Mouse (Mus musculus) midbrain, postnatal 0 days (tissue): ENCODE data around the gene Hic1. TPM values are rescaled to one million over a fixed set of nuclear protein-coding genes. Genes with fewer than 3 reads are reported as not detected.

Source experiments
- ATAC-seq: fragments of 200-750 bp; cut with Nextera tagmentation; 2 replicates; pipeline ENCODE4 v1.8.0; 2017; ENCODE audit warnings: moderate number of reproducible peaks, mild to moderate bottlenecking, moderate TSS enrichment, moderate library complexity; ENCODE audit not compliant: low FRiP score
- DNase-seq: peaks from one replicate; pipeline ENCODE4 v3.0.0-alpha.2; 2015; ENCODE audit warnings: low spot score
- H3K27ac ChIP-seq: fragments of 300-500 bp; sonication (generic); 2 replicates; pipeline ENCODE4 v1.5.1; 2014; ENCODE audit warnings: low read depth, mild to moderate bottlenecking, low read length, mixed read lengths
- H3K27me3 ChIP-seq: fragments of 300-500 bp; sonication (generic); 2 replicates; pipeline ENCODE4 v1.6.1; 2014; ENCODE audit warnings: low read length, control low read depth, mixed read lengths; ENCODE audit not compliant: insufficient read depth
- H3K36me3 ChIP-seq: fragments of 300-500 bp; sonication (generic); 2 replicates; pipeline ENCODE4 v1.6.1; 2014; ENCODE audit warnings: low read length, control low read depth, mixed read lengths; ENCODE audit not compliant: insufficient read depth
- H3K4me1 ChIP-seq: fragments of 300-500 bp; sonication (generic); 2 replicates; pipeline ENCODE4 v1.6.1; 2014; ENCODE audit warnings: mild to moderate bottlenecking, control low read depth, antibody characterized with exemption, low read length, mixed read lengths; ENCODE audit not compliant: insufficient read depth
- H3K4me2 ChIP-seq: fragments of 300-500 bp; sonication (generic); 2 replicates; pipeline ENCODE4 v1.6.1; 2014; ENCODE audit warnings: low read depth, mild to moderate bottlenecking, low read length, mixed read lengths; ENCODE audit not compliant: poor library complexity, severe bottlenecking
- H3K4me3 ChIP-seq: fragments of 300-500 bp; sonication (generic); 2 replicates; pipeline ENCODE4 v1.5.1; 2014; ENCODE audit warnings: low read depth, mild to moderate bottlenecking, low read length, moderate library complexity
- H3K9ac ChIP-seq: fragments of 300-500 bp; sonication (generic); replicated peaks from 2 replicates; pipeline ENCODE4 v1.6.1; 2014; ENCODE audit warnings: mild to moderate bottlenecking, low read length, moderate library complexity, mixed read lengths; ENCODE audit not compliant: poor library complexity, severe bottlenecking
- H3K9me3 ChIP-seq: fragments of 300-500 bp; sonication (generic); 2 replicates; pipeline ENCODE4 v1.6.1; 2016; ENCODE audit warnings: low read length, control low read depth
- CTCF ChIP-seq: IDR thresholded peaks from 2 replicates; pipeline ENCODE4 v1.5.1; 2016; ENCODE audit warnings: antibody characterized with exemption, mild to moderate bottlenecking
- WGBS: fragments of 180-500 bp; shearing (Covaris S2); extraction: QIAGEN DNeasy Blood & Tissue Kit; methylation state at CpG from one replicate; pipeline ENCODE4 v1.1.7; 2014; 5-methylcytosine and 5-hydroxymethylcytosine counted together
- polyA plus RNA-seq: library from polyadenylated mRNA; unstranded; fragments of >200 nt; fragmentation: Nextera tagmentation; extraction: Ambion mirVana; gene quantifications from 2 replicates; pipeline ENCODE4 v1.2.1, GENCODE M21; 2015
- total RNA-seq: library from RNA; depleted of rRNA; stranded (reverse); fragments of >200 nt; gene quantifications from 2 replicates; pipeline ENCODE4 v1.2.3, GENCODE M21; 2014

The Hic1 gene
- total and polyA plus RNA-seq, 2 experiments from 2014 or later, result 1.5 to 7.1 TPM

GRCm38 (mm10) chr11:75147846-75148168 lies 21.5 kb downstream of the Hic1 start:
- ATAC-seq (no peak), DNase-seq (no peak)
- H3K36me3 ChIP-seq, result peaks cover 16% of the 10 kb centered on the region
- no peak overlapping the region for H3K4me3 ChIP-seq
- peak overlapping the region; percentile 48; the same call in 1 of the 2 replicates for H3K27ac ChIP-seq
- no peak for TF ChIP-seq CTCF
- 0 out of 2 replicates have a peak overlapping the region, but pooled peaks have one; percentile 10 for H3K9ac ChIP-seq
- no peaks in the 10 kb centered on the region for H3K27me3 ChIP-seq
- H3K4me2 ChIP-seq, result no peak overlapping the region
- 63% methylated on average over 3 of the region's 3 CpGs for WGBS
- no peaks in the 10 kb centered on the region for H3K9me3 ChIP-seq
- H3K4me1 ChIP-seq, result no peaks in the 10 kb centered on the region; the same call in 1 of the 2 replicates

DNA sequence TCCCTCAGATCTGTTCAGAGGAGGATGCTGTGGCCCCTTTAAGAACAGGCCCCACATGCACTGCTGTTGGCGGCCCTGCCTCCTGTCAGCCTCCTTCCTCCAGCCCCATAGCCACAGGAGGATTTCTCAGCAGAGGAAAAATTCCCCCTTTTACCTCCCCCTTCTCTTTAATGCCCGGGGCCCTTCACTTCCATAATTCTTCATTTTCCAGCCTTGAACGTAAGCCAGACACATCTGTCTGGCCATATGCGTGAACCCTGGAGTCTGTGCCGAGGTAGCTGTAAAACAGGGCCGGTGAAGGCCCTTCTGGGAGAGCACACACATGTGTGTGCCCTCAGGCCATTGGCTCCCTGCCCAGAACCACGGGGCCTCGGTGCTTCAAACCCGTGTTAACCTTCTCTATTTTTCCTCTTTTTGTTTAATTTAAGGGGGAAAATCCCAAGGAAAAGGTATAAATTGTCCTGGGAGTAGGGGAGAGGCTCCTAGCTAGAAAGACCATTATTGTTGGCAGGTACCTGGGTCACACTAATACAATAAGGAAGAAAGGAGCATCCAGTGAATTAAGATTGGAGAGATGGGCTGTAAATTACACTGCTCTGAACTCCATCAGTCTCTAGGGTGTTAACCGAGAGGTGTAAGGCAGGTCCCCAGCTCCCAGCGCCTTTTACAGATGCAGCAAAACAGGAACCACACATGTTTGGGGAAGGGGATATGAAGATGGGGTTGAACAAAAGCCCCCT lies 22.0 kb downstream of the Hic1 start:
- no peak for DNase-seq
- H3K4me2 ChIP-seq, result no peak overlapping the region
- H3K4me1 ChIP-seq, result no peaks in the 10 kb centered on the region; the same call in 1 of the 2 replicates
- peak overlapping the region; percentile 55 for H3K27ac ChIP-seq
- no peaks in the 10 kb centered on the region for H3K27me3 ChIP-seq
- WGBS, result 33% methylated on average over 11 of the region's 11 CpGs
- no peaks in the 10 kb centered on the region for H3K9me3 ChIP-seq
- no peak for TF ChIP-seq CTCF
- H3K4me3 ChIP-seq, result no peak overlapping the region
- H3K9ac ChIP-seq, result 0 out of 2 replicates have a peak overlapping the region, but pooled peaks have one; percentile 10
- ATAC-seq, result no peak
- peaks cover 18% of the 10 kb centered on the region for H3K36me3 ChIP-seq

GRCm38 (mm10) chr11:75145841-75146240 lies 23.5 kb downstream of the Hic1 start:
- Histone ChIP-seq H3K4me2 (no peak overlapping the region), H3K9ac (no peak overlapping the region), H3K4me3 (no peak overlapping the region), H3K27me3 (no peaks in the 10 kb centered on the region), H3K9me3 (no peaks in the 10 kb centered on the region), H3K4me1 (no peaks in the 10 kb centered on the region; the same call in 1 of the 2 replicates), H3K27ac (no peak overlapping the region), H3K36me3 (peaks cover 18% of the 10 kb centered on the region)
- no peak for ATAC-seq
- no peak for DNase-seq
- no peak for TF ChIP-seq CTCF
- 81% methylated on average over 2 of the region's 2 CpGs for WGBS

DNA sequence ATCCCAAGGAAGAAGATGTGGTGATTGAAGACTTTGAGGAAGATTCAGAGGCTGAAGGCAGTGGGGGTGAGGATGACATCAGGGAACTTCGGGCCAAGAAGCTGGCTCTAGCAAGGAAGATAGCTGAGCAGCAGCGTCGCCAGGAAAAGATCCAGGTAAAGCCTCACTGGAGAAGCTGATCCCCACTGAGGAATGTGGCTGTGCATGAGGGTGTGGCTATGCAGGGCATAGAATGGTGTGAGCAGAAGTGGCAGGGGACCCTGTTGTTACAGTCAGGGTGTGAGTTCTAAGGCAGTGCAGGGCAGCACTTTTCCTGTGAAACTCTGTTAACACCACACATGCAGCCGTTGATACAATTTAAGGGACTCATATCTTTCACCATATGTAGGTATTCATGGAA lies 26.6 kb downstream of the Hic1 start:
- no peaks in the 10 kb centered on the region for H3K27me3 ChIP-seq
- H3K36me3 ChIP-seq, result peaks cover 14% of the 10 kb centered on the region
- H3K27ac ChIP-seq, result no peak overlapping the region
- no peaks in the 10 kb centered on the region for H3K9me3 ChIP-seq
- H3K4me2 ChIP-seq, result no peak overlapping the region
- no peaks in the 10 kb centered on the region; the same call in 1 of the 2 replicates for H3K4me1 ChIP-seq
- TF ChIP-seq CTCF, result no peak
- DNase-seq (no peak), ATAC-seq (no peak)
- H3K4me3 ChIP-seq, result no peak overlapping the region
- WGBS, result 92% methylated on average over 4 of the region's 4 CpGs
- H3K9ac ChIP-seq, result no peak overlapping the region

DNA sequence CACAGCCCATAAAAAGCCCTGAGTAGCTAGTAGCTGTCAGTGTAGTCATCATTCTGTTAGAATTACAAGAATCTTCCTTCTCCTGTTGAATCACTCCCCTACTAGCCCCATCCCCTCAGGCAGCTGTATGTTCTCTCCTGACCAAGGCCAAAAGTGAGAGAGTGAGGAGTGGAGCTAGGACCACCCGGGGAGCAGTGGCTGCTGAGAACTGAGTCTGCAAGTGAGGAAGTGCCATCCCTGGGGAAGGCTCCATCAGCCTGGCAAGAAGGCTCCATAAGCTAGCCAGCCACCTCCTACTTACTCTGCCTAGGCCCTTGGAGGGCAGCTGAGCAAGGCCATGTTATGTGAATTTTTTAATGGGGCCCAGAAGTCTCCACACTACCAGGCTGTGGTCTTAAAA lies 27.4 kb downstream of the Hic1 start:
- DNase-seq, result no peak
- no peaks in the 10 kb centered on the region for H3K4me1 ChIP-seq
- no peak for ATAC-seq

DNA sequence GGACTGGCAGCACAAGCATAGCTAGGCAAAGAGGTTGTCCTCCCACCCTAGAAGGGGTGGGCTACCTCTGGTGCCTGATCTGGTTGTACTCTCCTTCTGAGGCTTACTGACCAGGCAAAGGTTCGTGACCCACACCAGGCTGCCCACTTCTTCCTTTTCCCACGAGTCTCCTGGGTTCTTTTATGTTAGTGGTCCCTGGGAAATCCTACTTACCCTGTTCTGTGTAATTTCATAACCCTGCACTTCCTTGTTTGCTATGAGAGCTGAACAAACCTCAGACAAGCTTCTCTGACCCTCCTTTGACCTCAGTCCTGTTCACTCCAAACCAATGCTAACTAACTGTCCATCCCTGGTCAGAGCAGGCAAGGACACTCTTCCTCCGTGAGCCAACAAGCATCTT lies 28.3 kb downstream of the Hic1 start:
- no peaks in the 10 kb centered on the region for H3K9me3 ChIP-seq
- no peak for TF ChIP-seq CTCF
- no peak for ATAC-seq
- DNase-seq, result no peak
- WGBS, result 85% methylated on average over 3 of the region's 3 CpGs
- no peak overlapping the region for H3K4me3 ChIP-seq
- no peak overlapping the region for H3K9ac ChIP-seq
- H3K36me3 ChIP-seq, result peaks cover 14% of the 10 kb centered on the region
- no peak overlapping the region for H3K27ac ChIP-seq
- H3K4me2 ChIP-seq, result no peak overlapping the region
- no peaks in the 10 kb centered on the region for H3K27me3 ChIP-seq
- H3K4me1 ChIP-seq, result no peaks in the 10 kb centered on the region

More for the DNA sequence above, 27.4 kb downstream of the Hic1 start:
- no peak overlapping the region for H3K27ac ChIP-seq
- no peak for TF ChIP-seq CTCF
- no peak overlapping the region for H3K4me2 ChIP-seq
- peaks cover 14% of the 10 kb centered on the region for H3K36me3 ChIP-seq
- no peaks in the 10 kb centered on the region for H3K27me3 ChIP-seq
- no peaks in the 10 kb centered on the region for H3K9me3 ChIP-seq
- no peak overlapping the region for H3K4me3 ChIP-seq
- no peak overlapping the region for H3K9ac ChIP-seq
- WGBS, result 70% methylated on average over 1 of the region's 1 CpGs
